Mouse (Mus musculus): ENCODE measurements around the gene Mctp2. TPM values are rescaled to one million over a fixed set of nuclear protein-coding genes. Genes with fewer than 3 reads are reported as not detected.

The Mctp2 gene
- polyA plus RNA-seq, 1 experiment = 4.6 TPM

GRCm38 (mm10) chr7:72103654-72104053 lies 202.8 kb downstream of the Mctp2 start:
- Histone ChIP-seq H3K36me3 (ENCODE audit: control insufficient read depth, insufficient read depth, low read length, poor library complexity, severe bottlenecking) (no peaks in the 10 kb centered on the region), H3K4me3 (ENCODE audit: low read depth, low read length) (no peak overlapping the region), H3K9ac (ENCODE audit: low read depth, poor library complexity, severe bottlenecking) (no peak overlapping the region), H3K27ac (ENCODE audit: insufficient read depth, low read length) (no peak overlapping the region), H3K4me1 (ENCODE audit: control insufficient read depth, insufficient read depth, low read length) (no peaks in the 10 kb centered on the region), H3K27me3 (ENCODE audit: control insufficient read depth, insufficient read depth, low read length, poor library complexity, severe bottlenecking) (no peaks in the 10 kb centered on the region), H3K9me3 (replicated peaks; ENCODE audit: control insufficient read depth, insufficient read depth, low read length, poor library complexity, severe bottlenecking) (no peaks in the 10 kb centered on the region)
- TF ChIP-seq EP300 (IDR thresholded peaks at IDR 0.05; ENCODE audit: insufficient read depth, low read depth, low read length) = no peak
- TF ChIP-seq POLR2A (IDR thresholded peaks at IDR 0.05; ENCODE audit: insufficient read depth, low read length) = no peak
- TF ChIP-seq CTCF (IDR thresholded peaks at IDR 0.05; ENCODE audit: low read depth, low read length) = no peak

- no peak overlapping the region for H3K4me3 ChIP-seq (ENCODE audit: low read depth, low read length)
- no peaks in the 10 kb centered on the region for H3K4me1 ChIP-seq (ENCODE audit: control insufficient read depth, insufficient read depth, low read length)
Observed at GRCm38 (mm10) chr7:72100683-72101082, 205.7 kb downstream of the Mctp2 start.

DNA sequence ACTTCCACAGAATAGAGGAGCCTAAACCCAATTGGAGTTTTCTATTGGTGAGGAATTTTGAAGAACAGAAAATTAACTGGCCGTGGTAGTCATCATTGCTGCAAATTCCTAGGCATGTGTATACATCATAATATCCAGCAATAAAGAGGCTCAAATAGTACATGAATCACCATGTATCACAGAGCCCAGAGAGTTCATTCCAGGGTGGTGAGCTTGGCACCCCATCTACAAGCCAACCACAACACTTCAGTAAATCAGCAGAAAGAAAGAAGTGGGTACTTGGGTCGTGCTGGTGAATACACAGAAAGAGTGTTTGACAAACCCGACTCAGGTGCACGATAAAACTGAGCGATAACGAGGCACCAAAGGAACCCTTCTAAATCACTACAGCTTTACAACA lies 207.8 kb downstream of the Mctp2 start:
- Histone ChIP-seq H3K4me1 (ENCODE audit: control insufficient read depth, insufficient read depth, low read length) (no peaks in the 10 kb centered on the region), H3K36me3 (ENCODE audit: control insufficient read depth, insufficient read depth, low read length, poor library complexity, severe bottlenecking) (no peaks in the 10 kb centered on the region), H3K27ac (ENCODE audit: insufficient read depth, low read length) (no peak overlapping the region), H3K4me3 (ENCODE audit: low read depth, low read length) (no peak overlapping the region), H3K27me3 (ENCODE audit: control insufficient read depth, insufficient read depth, low read length, poor library complexity, severe bottlenecking) (no peaks in the 10 kb centered on the region), H3K9me3 (replicated peaks; ENCODE audit: control insufficient read depth, insufficient read depth, low read length, poor library complexity, severe bottlenecking) (no peaks in the 10 kb centered on the region), H3K9ac (ENCODE audit: low read depth, poor library complexity, severe bottlenecking) (no peak overlapping the region)
- no peak for TF ChIP-seq POLR2A (IDR thresholded peaks at IDR 0.05; ENCODE audit: insufficient read depth, low read length)
- TF ChIP-seq EP300 (IDR thresholded peaks at IDR 0.05; ENCODE audit: insufficient read depth, low read depth, low read length) = no peak
- no peak for TF ChIP-seq CTCF (IDR thresholded peaks at IDR 0.05; ENCODE audit: low read depth, low read length)

More at GRCm38 (mm10) chr7:72100683-72101082, 205.7 kb downstream of the Mctp2 start:
- no peaks in the 10 kb centered on the region for H3K36me3 ChIP-seq (ENCODE audit: control insufficient read depth, insufficient read depth, low read length, poor library complexity, severe bottlenecking)
- no peaks in the 10 kb centered on the region for H3K9me3 ChIP-seq (replicated peaks; ENCODE audit: control insufficient read depth, insufficient read depth, low read length, poor library complexity, severe bottlenecking)
- no peak overlapping the region for H3K27ac ChIP-seq (ENCODE audit: insufficient read depth, low read length)
- H3K27me3 ChIP-seq (ENCODE audit: control insufficient read depth, insufficient read depth, low read length, poor library complexity, severe bottlenecking) = no peaks in the 10 kb centered on the region
- TF ChIP-seq EP300 (IDR thresholded peaks at IDR 0.05; ENCODE audit: insufficient read depth, low read depth, low read length) (no peak), CTCF (IDR thresholded peaks at IDR 0.05; ENCODE audit: low read depth, low read length) (no peak), POLR2A (IDR thresholded peaks at IDR 0.05; ENCODE audit: insufficient read depth, low read length) (no peak)
- no peak overlapping the region for H3K9ac ChIP-seq (ENCODE audit: low read depth, poor library complexity, severe bottlenecking)

DNA sequence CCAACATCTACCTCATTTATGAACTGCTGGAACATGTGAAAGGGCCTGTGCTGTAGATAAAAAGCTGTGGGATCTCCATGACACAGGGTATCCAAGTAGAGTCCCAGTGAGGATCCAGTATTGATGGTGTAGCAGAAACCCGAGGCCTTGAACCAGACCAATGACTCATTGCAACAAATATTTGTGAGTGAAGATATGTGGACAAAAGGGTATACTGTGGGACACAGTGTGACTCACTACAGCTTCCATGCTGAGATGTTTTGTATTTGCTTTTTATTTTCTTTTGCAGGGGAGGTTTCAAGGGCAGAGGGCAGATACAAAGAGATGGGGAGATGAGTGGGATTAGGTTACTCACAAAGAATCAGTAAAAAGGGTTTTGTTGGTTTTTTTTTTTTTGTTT lies 209.4 kb downstream of the Mctp2 start:
- TF ChIP-seq POLR2A (IDR thresholded peaks at IDR 0.05; ENCODE audit: insufficient read depth, low read length) (no peak), EP300 (IDR thresholded peaks at IDR 0.05; ENCODE audit: insufficient read depth, low read depth, low read length) (no peak), CTCF (IDR thresholded peaks at IDR 0.05; ENCODE audit: low read depth, low read length) (no peak)
- H3K27ac ChIP-seq (ENCODE audit: insufficient read depth, low read length) = no peak overlapping the region
- H3K36me3 ChIP-seq (ENCODE audit: control insufficient read depth, insufficient read depth, low read length, poor library complexity, severe bottlenecking) = no peaks in the 10 kb centered on the region
- no peaks in the 10 kb centered on the region for H3K4me1 ChIP-seq (ENCODE audit: control insufficient read depth, insufficient read depth, low read length)
- H3K9ac ChIP-seq (ENCODE audit: low read depth, poor library complexity, severe bottlenecking) = no peak overlapping the region
- H3K27me3 ChIP-seq (ENCODE audit: control insufficient read depth, insufficient read depth, low read length, poor library complexity, severe bottlenecking) = no peaks in the 10 kb centered on the region
- H3K9me3 ChIP-seq (replicated peaks; ENCODE audit: control insufficient read depth, insufficient read depth, low read length, poor library complexity, severe bottlenecking) = no peaks in the 10 kb centered on the region
- H3K4me3 ChIP-seq (ENCODE audit: low read depth, low read length) = no peak overlapping the region

- H3K4me3 ChIP-seq (ENCODE audit: low read depth, low read length) = no peak overlapping the region
- H3K9me3 ChIP-seq (replicated peaks; ENCODE audit: control insufficient read depth, insufficient read depth, low read length, poor library complexity, severe bottlenecking) = no peaks in the 10 kb centered on the region
- H3K9ac ChIP-seq (ENCODE audit: low read depth, poor library complexity, severe bottlenecking) = no peak overlapping the region
- no peaks in the 10 kb centered on the region for H3K27me3 ChIP-seq (ENCODE audit: control insufficient read depth, insufficient read depth, low read length, poor library complexity, severe bottlenecking)
- H3K4me1 ChIP-seq (ENCODE audit: control insufficient read depth, insufficient read depth, low read length) = no peaks in the 10 kb centered on the region
- no peak overlapping the region for H3K27ac ChIP-seq (ENCODE audit: insufficient read depth, low read length)
- H3K36me3 ChIP-seq (ENCODE audit: control insufficient read depth, insufficient read depth, low read length, poor library complexity, severe bottlenecking) = no peaks in the 10 kb centered on the region
- TF ChIP-seq POLR2A (IDR thresholded peaks at IDR 0.05; ENCODE audit: insufficient read depth, low read length) = no peak
- no peak for TF ChIP-seq EP300 (IDR thresholded peaks at IDR 0.05; ENCODE audit: insufficient read depth, low read depth, low read length)
- TF ChIP-seq CTCF (IDR thresholded peaks at IDR 0.05; ENCODE audit: low read depth, low read length) = no peak
Observed at GRCm38 (mm10) chr7:72096433-72096832, 210.0 kb downstream of the Mctp2 start.

DNA sequence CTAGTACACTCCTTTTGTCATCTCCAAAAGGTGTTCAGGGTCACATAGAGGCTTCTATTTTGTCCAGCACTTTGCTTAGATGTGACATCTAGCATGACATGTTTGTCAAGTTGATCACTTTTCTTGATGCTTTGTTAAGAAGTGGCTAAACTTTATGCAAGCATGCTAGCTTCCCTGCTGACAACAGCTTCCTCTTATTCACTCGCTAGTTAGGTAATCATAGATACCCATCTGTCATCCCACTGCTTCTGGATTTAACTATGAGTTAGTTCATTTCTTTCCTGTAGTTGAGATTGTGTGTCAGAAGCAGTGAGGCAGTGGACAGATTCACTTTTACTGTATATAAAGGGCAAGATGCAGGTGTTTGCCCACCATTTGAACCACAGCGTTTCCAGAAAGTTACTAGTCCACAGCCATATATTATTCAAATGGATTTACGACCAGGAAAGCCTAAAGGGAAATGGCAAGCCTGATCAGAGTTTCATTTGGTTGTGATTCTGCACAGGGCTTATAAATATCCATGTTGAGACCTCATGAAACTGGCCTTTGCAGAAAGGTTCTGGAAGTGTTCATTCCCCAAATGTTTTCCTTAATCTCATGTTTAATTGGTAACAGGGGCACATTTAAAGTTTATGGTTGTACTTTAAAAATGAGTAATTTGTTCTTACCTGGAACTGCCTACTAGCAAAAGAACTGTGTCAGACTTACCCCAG lies 216.8 kb downstream of the Mctp2 start:
- Histone ChIP-seq H3K9me3 (replicated peaks; ENCODE audit: control insufficient read depth, insufficient read depth, low read length, poor library complexity, severe bottlenecking) (no peaks in the 10 kb centered on the region), H3K36me3 (ENCODE audit: control insufficient read depth, insufficient read depth, low read length, poor library complexity, severe bottlenecking) (no peaks in the 10 kb centered on the region), H3K27me3 (ENCODE audit: control insufficient read depth, insufficient read depth, low read length, poor library complexity, severe bottlenecking) (no peaks in the 10 kb centered on the region), H3K4me3 (ENCODE audit: low read depth, low read length) (no peak overlapping the region), H3K4me1 (ENCODE audit: control insufficient read depth, insufficient read depth, low read length) (no peaks in the 10 kb centered on the region), H3K27ac (ENCODE audit: insufficient read depth, low read length) (no peak overlapping the region), H3K9ac (ENCODE audit: low read depth, poor library complexity, severe bottlenecking) (no peak overlapping the region)
- no peak for TF ChIP-seq CTCF (IDR thresholded peaks at IDR 0.05; ENCODE audit: low read depth, low read length)
- no peak for TF ChIP-seq EP300 (IDR thresholded peaks at IDR 0.05; ENCODE audit: insufficient read depth, low read depth, low read length)
- TF ChIP-seq POLR2A (IDR thresholded peaks at IDR 0.05; ENCODE audit: insufficient read depth, low read length) = no peak

Data from ES-Bruce4 (cell line).